Mouse (Mus musculus) kidney, postnatal 25 days (tissue): ENCODE data around the gene Dst.

Experiments used
- DNase-seq, 2 experiments: peaks; one replicate each; pipeline ENCODE4 v3.0.0; 2021; ENCODE audit warnings: mixed read lengths in 2 of 2

Gene Dst

DNA sequence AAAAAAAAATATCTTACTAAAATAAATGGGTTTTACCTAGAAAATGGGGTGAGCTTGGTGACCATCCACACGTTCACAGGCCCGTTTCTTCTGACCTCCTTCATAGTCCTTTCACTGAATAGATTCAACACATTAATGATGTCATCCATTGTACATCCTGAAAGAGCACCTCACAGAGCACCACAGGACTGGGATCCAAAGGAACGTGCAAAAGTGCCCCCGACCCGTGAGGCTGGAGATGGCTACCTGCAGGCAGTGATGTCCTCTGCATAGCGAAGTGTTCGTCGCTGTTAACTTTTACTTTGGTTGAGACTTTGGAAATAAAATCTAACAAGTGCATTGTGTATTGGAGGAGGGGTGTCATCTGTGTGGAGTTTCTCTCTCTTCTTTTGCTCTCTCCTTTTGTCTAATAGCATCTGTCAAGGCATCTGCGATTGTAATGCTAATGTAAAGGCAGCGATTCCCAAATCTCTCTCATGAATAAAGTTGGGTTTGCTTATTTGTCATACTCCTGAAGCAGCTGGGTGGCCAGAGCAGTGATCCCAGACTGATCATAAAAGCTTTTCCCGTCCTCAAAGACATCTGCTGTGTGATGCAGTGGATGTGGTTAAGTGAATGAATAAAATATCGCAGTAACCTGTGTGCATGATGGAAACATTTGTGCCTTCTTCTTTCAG lies 275.4 kb downstream of the Dst start:
- DNase-seq = no peak

DNA sequence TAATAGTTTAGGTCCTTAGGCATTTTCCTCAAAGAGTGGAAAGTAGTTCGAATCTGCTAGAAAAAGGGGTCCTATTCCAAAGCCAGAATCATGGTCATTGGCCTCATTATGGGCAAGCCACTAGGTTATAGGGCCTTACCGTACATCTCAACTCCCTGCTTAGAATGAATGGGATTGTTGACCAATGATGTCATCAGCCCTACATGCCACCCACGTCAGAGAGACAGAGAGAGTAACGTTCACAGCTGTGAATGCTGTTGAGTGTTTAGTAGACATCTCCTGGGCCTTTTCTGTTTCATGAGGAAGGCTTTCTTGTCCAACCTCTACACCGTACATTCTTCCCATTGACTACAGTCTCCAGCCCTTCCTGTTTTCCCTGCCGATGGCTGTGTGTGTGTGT lies 276.2 kb downstream of the Dst start:
- DNase-seq = peak in 1 of 2 experiments; percentile 17

DNA sequence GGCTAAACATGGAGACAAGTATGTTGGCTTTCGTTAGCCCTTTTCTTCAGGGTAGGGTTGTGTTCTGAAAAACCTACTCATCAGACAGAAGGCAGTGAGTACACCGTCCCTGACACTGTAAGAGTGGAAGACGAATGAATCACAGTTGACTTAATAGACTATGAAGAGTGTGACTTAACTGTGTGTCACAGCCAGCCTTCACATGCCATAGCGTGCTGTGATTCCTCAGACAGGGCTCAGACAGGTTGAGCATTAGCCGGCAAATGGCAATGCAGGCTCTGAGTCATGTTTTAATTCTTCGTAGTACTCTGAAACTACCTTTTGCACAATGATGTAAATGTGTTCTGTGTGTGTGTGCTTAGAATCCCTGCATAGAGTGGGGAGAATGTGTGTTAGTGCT lies 278.0 kb downstream of the Dst start:
- no peak for DNase-seq

DNA sequence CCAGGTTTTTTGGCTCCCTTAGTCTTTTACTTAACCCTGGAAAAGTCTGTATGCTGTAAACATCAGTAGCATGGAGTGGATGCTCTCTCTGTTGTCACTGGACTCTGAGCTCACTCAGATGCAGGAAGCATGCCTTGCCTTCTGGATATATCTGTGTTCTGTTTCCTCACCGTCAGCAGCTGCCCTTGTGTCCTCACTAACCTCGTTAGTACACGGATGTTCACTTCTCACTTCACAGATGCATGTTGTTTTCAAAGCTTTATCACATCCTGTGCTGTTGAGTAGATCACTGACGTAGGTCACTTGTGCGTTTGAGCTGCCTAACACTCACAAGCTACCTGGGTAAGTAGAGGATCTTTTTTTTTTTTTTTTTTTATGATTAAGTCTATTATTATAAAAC lies 279.5 kb downstream of the Dst start:
- no peak for DNase-seq

DNA sequence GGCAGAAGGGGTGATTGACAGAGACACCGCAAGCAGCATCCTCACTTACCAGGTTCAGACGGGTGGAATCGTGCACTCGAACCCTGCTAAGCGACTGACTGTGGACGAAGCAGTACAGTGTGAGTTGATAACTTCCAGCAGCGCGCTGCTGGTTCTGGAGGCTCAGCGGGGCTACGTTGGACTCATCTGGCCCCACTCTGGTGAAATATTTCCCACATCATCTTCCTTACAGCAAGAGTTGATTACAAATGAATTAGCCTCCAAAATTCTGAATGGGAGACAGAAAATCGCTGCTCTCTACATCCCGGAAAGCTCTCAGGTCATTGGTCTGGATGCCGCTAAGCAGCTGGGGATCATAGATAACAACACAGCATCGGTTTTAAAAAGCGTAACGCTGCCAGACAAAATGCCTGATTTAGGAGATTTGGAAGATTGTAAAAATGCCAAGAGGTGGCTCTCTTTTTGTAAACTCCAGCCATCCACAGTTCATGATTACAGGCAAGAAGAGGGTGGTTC lies 280.8 kb downstream of the Dst start:
- DNase-seq = peak in 1 of 2 experiments; percentile 11

DNA sequence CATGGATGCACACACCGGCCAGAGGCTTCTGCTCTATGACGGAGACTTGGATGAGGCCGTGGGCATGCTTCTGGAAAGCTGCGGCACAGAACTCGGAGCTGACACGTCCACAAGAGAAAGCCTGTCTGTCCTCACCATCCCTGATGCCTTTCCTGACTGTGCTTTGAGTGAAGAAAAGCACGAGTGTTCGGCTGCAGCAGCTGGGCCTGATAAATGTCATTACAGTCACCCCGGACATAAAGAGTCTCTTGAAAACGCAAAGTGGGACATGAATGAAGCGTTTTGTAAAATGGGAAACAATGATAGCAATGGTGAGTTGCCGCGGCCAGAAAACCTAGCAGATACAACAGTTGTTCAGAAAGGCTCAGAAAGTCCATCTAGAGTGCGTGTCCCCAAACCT lies 281.3 kb downstream of the Dst start:
- peak in 1 of 2 experiments; percentile 26 for DNase-seq

DNA sequence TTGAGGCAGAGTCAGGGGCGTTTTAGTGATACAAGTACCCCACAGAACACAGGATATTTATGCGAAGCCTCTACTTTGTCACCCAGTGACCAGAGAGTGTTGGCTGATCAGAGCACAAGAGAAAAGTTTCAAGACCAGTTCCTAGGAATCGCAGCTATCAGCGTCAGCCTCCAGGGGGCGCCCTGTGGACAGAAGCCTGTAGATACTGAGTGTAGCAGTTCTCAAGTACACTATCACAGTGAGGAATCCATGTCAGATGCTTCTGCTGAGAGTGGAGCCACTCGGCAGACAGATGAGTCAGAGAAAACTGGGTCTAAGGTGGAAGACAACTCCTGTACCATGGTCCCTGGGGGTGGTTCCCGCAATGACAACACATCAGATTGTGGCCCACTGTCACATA lies 281.9 kb downstream of the Dst start:
- DNase-seq = peak; percentile 35 to 51

DNA sequence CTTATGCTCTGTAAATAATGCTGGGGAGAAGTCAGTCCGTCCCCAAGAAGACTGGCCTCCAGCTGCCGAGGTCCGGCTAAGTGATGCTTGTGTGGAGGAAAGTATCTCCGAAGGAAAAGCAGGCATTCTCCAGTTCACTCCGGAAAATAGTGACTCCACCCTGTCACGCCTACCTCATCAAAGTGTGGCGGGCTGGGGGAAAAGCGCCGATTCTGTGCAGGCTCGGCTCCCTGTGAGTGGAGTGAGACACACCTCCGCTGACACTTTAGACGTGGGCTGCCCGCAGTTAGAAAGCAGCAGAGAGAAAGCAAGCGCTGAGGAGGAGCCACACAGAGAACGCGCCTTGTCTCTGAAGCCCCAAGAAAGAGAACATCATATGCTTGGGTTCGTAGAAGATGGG lies 284.1 kb downstream of the Dst start:
- DNase-seq = peak in 1 of 2 experiments; percentile 30

DNA sequence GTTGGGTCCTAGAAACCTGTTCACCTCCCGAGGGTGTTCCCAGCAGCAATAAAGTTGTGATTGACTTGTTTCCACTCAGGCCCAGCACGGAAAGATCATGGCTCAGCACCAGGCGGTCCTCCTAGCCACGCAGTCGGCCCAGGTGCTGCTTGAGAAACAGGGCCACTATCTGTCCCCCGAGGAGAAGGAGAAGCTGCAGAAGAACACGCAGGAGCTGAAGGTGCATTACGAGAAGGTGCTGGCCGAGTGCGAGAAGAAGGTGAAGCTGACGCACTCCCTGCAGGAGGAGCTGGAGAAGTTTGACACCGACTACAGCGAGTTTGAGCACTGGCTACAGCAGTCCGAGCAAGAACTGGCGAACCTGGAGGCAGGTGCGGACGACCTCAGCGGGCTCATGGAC lies 292.8 kb downstream of the Dst start:
- DNase-seq = no peak

DNA sequence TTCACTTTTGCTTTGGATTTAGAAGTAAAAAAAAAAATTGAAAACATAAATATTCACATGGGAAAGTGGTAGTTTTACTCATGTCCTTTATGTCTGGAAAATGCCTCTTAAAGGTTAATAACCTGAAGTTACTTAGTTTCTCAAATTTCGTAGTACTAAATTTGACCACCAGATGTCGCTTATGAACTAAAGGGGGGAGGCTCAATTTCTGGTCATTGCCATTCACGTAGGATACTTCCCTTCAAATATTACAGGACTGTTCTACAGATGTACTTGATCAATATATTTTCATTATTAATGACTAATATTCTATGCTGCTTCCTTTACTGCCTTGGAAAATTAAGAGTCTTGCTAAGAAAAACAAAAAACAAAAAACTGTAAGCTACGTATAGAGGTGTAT lies 293.5 kb downstream of the Dst start:
- DNase-seq = no peak

DNA sequence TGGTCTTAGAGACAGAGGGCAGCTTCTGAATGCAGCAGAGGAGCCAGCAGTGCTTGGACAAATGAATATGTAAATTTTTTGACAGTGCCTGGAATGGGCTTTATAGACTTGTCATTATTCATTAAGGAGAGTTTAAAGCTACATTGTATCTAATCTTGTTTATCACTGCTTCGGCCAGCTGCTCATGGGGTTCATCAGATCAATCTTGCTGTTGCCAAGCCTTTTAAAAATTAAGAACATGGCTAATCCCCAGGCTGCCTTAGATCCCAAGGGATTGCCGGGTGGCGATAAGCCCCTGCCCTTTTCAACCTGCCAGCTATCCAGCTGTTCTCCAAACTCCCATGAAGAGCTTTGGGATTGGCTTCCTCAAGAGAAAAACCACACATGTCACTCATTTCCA lies 303.7 kb downstream of the Dst start:
- no peak for DNase-seq

DNA sequence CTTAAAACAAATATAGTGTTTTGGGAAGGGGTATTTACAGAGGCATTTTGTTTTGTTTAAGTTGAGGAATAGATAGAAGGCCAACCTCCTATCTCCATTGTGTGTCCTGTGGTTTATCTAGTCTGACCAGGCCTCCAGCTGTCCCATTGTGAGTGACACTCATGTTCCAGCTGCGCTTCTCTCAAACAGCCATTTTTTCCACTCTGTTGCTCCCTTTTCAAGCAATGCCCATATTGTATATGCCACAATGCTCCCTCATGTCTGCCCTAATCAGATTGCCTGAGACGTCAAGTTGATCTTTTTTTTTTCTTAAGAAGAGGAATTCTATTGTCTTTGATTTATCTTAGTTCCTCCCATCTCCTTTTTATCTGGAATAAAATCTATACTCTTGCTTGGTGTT lies 308.4 kb downstream of the Dst start:
- DNase-seq = no peak

DNA sequence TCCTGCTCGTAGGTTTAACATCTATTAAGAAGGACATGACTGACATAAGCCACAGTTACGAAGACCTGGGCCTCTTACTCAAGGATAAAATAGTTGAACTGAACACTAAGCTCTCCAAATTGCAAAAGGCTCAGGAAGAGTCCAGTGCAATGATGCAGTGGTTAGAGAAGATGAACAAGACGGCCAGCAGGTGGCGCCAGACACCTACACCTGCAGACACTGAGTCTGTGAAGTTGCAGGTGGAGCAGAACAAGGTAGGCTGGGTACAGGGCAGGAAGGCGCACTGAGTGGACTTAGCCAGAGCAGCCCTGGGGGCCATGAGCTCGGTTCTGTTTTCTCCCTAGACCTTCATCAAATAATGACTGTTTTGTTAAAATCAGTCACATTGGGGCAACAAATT lies 310.3 kb downstream of the Dst start:
- DNase-seq = peak; percentile 81 to 84

DNA sequence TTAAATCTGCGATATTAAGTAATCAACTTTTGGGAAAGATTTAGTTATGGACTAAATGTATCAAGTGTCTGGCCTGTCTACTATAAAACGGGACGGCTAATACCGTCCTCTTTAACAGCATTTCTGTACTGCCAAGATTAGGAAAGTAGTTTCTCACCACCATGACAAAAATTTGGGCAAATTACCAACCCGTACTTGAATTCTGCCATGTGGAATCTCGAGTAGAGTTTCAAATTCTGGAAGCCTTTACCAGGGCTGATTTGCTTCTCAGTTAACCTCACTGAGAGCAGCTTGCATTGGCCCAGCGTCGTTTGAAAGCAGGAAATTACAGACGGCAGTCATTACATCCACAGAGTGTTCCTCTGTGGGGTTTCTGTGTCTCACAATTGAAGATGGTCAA lies 310.8 kb downstream of the Dst start:
- no peak for DNase-seq

DNA sequence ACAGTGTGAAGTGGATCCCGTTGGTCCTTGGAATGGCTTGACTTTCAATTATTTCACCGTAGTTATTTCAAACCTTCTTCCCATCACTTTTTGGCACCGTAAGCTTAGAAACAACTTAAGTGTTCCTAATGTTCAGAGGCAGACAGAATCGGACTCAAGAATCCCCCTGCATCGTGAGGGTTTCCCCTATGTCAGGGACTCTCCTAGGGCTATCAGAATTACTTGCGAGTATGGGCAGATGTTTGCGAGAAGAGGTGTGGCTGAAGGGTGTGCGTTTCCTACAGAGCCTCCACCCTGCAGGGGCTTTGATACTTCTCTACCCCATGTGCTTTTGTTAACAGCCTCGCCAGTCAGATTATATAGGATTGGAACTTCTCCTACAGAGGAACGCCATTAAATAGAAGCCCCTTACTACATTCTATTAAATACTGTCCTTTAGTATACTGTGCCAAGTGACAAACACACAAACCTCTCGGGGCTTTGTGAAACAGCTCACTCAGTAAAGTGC lies 312.1 kb downstream of the Dst start:
- no peak for DNase-seq

DNA sequence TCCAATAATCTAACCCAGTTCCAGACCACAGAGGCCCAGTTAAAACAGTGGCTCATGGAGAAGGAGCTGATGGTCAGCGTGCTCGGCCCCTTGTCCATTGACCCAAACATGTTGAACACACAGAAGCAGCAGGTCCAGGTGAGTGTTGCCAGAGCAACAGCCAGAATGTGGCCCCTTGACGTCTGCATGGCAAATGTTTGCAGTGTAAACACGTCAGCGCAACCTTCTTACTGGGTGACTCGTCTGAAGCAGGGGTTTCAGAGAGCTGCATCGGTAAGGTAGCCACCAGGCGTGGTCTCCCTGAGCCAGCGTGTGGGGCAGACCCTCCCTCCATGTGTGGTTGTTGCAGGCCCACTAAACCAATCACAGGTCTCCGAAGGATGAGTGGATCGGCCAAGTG lies 315.8 kb downstream of the Dst start:
- no peak for DNase-seq

DNA sequence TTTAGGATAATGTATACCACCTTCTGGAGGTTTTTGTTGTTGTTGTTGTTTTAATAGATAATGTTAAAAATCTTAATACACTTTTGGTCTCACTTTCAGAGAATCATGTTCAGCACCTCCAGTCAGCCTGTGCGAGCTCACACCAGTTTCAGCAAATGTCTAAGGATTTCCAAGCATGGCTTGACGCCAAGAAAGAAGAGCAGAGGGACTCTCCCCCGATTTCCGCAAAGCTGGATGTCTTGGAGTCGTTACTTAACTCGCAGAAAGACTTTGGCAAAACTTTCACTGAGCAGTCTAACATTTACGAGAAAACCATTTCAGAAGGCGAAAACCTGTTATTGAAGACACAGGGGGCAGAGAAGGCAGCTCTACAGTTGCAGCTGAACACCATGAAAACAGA lies 319.7 kb downstream of the Dst start:
- no peak for DNase-seq

DNA sequence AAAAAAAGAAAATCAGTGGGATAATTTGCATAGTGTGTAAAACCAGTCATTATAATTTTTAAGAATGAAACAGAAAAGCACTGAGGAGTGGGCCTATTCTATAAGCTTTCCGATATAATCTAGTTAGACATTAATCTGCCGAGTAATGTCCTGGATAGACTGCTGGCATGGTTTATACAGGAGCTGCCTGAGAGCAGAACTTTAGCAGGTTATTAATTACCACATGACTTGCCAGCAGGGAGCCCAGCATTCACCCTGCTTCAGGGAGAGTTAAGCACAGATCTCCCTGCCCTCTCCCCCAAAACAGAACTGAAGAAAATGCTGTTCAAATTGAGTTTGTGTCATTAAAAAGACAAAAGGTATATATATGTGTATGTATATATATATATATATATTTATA lies 323.0 kb downstream of the Dst start:
- DNase-seq = no peak

DNA sequence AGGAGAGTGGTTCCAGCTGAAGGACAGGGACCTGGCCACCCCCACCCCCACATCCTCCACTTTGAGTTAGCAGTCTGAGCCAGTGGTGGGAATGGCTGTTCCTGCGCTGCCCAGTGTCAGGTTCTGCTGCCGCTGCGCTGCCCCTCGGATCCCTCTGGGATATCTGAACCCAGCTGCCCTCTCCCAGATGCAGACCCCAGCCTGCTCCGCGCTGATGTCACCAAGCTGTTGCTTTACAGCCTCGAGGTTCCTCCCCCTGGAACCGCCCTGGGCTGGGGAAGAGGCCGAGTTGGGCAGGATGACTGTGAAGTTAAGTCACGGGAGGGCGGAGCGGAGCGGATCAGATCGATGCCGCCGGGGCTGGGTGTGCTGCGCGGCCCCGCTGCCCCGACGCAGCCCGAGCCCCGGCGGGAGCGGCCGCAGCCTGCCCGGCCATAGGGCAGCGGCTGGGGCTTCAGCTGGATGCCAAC lies 328.3 kb downstream of the Dst start:
- DNase-seq = peak; percentile 64 to 80

DNA sequence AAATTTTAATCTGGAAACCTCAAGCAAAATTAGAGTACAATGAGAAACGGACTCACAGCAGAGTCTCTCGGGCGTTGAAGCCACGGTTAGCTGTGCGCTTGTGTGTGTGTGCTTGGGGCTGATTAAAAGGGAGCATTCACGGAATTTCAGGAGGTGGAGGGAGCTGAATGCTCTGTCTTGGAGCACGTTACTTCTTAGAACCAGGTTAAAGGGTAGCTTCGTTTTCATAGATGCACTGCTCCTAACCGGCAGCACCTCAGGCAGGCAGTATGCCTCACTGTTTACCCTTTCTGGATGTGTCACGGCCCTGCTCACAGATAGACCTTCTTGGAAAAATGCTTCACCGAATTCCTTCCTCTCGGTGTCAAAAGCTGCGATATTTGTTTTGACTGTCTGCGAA lies 329.2 kb downstream of the Dst start:
- DNase-seq = no peak

DNA sequence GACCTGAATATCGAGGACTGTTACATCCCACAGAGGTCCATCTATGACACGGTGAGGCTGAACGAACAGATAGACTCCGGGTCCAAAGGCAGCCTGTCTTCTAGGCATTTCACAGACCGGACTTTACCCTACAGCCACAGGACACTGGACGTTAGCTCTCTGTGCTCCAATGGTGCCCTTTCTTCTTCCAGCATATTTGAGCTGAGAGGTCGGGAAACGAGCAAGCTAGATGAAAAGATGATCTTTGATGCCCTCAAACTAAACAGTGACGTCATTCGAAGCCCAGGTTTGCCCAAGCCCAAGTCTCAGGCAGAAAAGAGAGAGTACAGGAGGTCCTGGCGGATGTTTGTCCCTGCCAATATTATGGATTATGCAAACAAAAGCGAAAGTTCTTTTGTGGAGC lies 329.7 kb downstream of the Dst start:
- DNase-seq = peak; percentile 56 to 75

DNA sequence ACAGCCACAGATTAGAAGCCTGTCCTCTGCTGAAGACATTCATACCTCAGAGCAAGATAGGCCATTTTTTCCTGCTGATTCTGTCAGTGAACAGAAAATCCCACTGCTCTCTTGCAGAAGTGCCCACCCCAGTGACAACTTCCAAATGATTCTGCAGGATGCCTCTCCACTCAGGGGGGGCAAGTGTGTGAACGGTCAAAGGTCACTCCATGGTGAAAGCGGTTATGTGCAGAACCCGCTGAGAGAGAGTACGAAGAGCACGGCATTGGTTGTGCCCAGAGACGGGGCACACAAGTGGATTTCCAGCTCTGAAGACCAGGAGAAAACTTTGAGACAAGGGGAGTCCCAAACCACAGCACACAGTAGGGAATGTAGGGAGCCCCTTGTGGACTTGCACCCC lies 330.2 kb downstream of the Dst start:
- peak; percentile 45 to 58 for DNase-seq

DNA sequence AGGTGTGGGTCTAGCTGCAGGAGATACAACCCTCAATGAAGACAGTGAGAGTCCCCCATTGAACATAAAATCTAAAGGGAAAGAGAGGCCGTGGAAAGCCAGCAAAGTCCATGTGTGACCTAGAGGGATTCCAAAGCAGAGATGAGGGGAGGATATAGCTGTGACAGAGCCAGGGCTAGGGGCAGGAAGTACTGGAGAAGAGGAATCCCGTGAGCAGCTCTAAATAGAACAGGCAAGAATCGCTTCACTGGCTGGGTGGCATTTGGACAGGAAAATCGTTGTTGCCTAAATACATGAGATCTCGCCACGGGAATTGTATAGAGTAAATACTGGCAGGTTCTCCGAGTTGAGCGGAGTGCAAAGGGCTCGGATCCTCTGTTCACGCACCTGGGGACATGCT lies 336.7 kb downstream of the Dst start:
- no peak for DNase-seq

DNA sequence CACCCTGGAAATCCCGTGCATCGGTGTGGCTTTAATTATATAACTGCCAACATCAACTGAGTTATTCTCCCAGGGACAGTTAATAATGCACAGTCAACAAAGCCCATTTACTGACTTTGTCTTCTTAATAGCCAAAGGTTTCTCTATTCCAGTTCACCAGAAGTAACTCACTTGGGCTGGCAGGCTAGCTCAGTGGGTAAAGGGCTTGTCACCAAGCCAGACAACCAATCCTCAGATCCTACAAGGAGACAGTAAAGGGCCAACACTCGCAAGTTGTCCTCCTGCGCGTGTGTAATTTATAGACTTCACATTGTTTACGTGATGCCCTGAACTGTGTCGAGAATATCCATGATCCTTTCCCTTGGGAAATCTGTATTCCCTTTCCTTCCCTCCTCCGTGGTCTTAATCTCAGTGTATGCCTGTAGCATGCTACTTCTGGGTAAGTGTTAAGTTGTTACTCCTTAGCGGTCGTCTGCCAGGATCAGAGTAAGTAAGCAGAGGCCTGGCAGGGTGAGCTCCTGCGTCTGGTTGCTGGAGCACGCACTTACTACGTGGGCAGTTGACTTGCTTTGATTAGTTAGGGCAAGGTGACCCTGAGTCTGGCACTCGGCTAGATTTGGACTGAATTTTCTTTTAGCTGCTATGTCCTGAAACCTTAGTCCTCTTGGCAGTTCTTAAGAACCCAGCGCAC lies 338.1 kb downstream of the Dst start:
- peak; percentile 17 to 57 for DNase-seq
